Mouse (Mus musculus) adrenal gland, postnatal 10 days (tissue): Measurements from ENCODE around the gene Dyrk2. TPM values are rescaled to one million over a fixed set of nuclear protein-coding genes. Genes with fewer than 3 reads are reported as not detected.
A peak's percentile ranks its signal among the peaks of the same experiment; 100 is the strongest.

Source experiments
- DNase-seq: peaks from one replicate; pipeline ENCODE4 v3.0.0; 2021; ENCODE audit warnings: mixed read lengths
- total RNA-seq, 2 experiments: library from RNA; stranded (reverse); gene quantifications; 2 replicates each; pipeline ENCODE4 v1.2.3; 2021

The Dyrk2 gene
- total RNA-seq, 2 experiments from 2014 or later = 46.1 to 48.6 TPM

GRCm38 (mm10) chr10:118846991-118847545, 22.9 kb downstream of the Dyrk2 start:
- no peak for DNase-seq

- DNase-seq = no peak
Observed at GRCm38 (mm10) chr10:118840598-118840997, 29.4 kb downstream of the Dyrk2 start.

DNA sequence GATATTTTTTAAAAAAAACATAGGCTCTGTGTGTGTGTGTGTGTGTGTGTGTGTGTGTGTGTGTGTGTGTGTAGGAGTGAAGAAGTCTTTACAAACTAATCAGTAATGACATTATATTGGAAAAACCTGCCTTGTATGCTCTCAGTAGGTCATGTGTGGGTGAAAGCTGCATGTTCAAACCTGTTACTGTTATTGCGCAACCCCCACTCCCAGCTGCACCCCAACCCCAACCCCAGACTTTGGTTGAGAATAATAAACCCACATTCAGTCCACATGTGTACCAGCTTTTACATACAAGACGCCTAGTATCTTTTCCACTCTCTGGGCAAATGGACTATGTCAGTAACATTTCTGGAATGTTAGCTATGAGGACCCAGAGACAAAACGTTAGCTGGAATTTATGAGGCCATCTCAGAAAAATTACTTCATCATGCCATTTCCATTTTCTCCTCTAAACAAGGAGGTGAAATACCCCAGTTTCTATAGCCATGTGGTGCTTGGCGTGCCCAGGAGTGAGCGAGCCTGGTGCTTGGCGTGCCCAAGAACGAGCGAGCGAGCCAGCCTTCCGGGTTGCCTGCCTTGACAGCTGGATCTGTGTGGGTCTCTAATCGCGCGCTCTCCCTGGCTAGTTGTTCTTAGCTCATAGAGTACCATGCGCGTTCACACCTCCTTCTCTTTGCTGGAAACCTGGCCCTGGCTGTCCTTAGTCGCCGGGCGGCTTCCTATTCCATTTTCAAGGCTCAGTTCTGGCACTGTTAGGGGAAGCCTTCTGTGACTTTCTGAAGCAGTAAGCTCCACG, 30.5 kb downstream of the Dyrk2 start:
- DNase-seq = no peak

DNA sequence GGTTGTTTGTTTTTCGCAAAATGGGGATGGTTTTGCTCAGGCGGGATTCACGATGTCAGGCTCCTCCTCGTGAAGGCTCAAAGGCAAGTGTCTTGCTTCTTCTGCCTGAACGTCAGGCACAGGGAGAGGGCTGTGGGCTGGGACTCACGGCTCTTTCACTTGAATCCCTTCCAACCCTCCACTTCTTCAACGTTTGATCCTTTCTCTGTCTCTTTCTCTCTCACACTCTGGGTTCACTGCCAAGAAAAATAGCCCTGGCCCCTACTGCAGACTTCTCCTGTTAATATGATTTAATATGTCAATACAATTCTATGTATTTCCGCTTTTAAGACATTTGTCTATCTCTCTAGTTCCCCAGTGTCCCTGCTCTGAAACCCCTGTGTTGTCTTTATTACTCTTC, 32.4 kb downstream of the Dyrk2 start:
- DNase-seq = no peak

GRCm38 (mm10) chr10:118831190-118831589, 38.8 kb downstream of the Dyrk2 start:
- no peak for DNase-seq

- DNase-seq = no peak
Observed at GRCm38 (mm10) chr10:118829641-118830040, 40.4 kb downstream of the Dyrk2 start.

GRCm38 (mm10) chr10:118827116-118827515, 42.9 kb downstream of the Dyrk2 start:
- DNase-seq = no peak

- DNase-seq = no peak
Observed at GRCm38 (mm10) chr10:118824830-118825229, 45.2 kb downstream of the Dyrk2 start.

DNA sequence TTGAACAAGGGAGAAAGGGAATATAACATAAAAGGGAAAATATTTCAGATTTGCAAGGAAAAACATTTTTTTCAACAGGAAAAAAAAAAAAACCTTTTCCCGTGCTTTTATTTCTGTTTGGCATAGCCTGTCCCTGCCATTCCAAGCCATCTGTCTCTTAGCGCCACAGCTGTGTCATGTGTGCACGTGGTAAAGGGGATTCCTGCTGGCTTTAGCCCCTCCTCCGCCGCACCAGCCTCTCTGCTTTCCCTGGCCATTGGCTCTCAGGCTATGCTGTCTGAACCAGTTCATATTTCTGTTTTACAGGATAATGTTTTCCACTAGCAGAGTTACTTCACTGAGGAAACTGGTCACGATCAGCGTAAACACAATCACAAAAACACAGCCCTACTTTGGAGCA, 49.1 kb downstream of the Dyrk2 start:
- DNase-seq = peak; percentile 17

GRCm38 (mm10) chr10:118819846-118820245, 50.2 kb downstream of the Dyrk2 start:
- no peak for DNase-seq

GRCm38 (mm10) chr10:118817089-118817488, 52.9 kb downstream of the Dyrk2 start:
- no peak for DNase-seq

DNA sequence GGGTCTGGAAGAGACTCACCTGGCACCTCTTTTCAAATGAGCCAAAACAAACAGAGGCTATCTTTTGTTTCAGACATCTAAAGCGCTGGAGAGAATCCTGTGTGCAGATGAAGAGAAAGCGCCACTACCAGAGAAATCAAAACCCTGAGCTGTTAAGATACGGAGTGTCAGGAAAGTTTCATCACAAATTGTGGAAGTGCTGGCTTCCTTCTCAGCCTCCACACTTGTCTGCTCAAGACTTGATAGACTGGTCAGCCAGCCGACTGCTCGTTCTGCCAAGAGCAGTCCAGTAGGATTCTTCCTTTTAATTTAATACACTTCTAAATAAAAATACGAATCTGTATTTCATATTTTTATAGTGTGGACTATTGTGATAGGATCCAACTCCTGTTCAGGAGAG, 58.1 kb downstream of the Dyrk2 start:
- DNase-seq = no peak

- peak; percentile 9 for DNase-seq
Observed at GRCm38 (mm10) chr10:118810908-118811711, 58.9 kb downstream of the Dyrk2 start.
